Mouse (Mus musculus): ENCODE data around the gene Vmn2r77. TPM values are rescaled to one million over a fixed set of nuclear protein-coding genes. Genes with fewer than 3 reads are reported as not detected.

The Vmn2r77 gene
- polyA plus RNA-seq (2012) = not detected in 2 replicates

GRCm38 (mm10) chr7:86794727-86795126 is at the start of gene Vmn2r77:
TSS of gene Vmn2r77 (plus strand) at chr7:86795027.

GRCm38 (mm10) chr7:86775617-86776325 is 19.1 kb upstream of the Vmn2r77 start, which contains the start of gene Folh1:
TSS of gene Folh1 (minus strand) at chr7:86775943.

Other genes with a start within 250 kb of the Vmn2r77 start
- gene Olfr295, start 211.2 kb upstream of the Vmn2r77 start, polyA plus RNA-seq (2012) = 0.01 TPM in 1 of 2 replicates, not detected in the other
- not detected in 2 replicates for gene Olfr294, start 178.4 kb upstream of the Vmn2r77 start, polyA plus RNA-seq (2012)
- gene Olfr293, start 146.0 kb upstream of the Vmn2r77 start, polyA plus RNA-seq (2012) = not detected in 2 replicates
- gene Olfr292, start 106.7 kb upstream of the Vmn2r77 start, polyA plus RNA-seq (2012) = not detected in 2 replicates
- not detected in 2 replicates for gene Folh1, start 19.1 kb upstream of the Vmn2r77 start, polyA plus RNA-seq (2012)
- not detected in 2 replicates for gene Vmn2r78, start 120.1 kb downstream of the Vmn2r77 start, polyA plus RNA-seq (2012)
- 0.01 TPM in 1 of 2 replicates, not detected in the other for gene Vmn2r79, start 201.1 kb downstream of the Vmn2r77 start, polyA plus RNA-seq (2012)